In genomic region chr14:54572122-54572521, GRCm38 (mm10) we compare ENCODE assay signal across 8 mouse cellular contexts. TPM values are rescaled to one million over a fixed set of nuclear protein-coding genes. Genes with fewer than 3 reads are reported as not detected.
DNase-seq lines count a peak whose midpoint lies in the region; ATAC-seq and TF ChIP-seq lines count a peak whose summit lies in the region.
"Had no signal": no experiment of that assay in that cellular context is flagged by ENCODE, and none has a peak within 500 bp of the region (broad histone marks: within the 10 kb centered on the region; RNA-seq: fewer than 3 reads in every experiment).

No protein-coding gene starts in this region.

- 66% methylated on average over 4 of the region's 4 CpGs for WGBS in kidney, embryonic 16.5 days
- WGBS in embryonic facial prominence, embryonic 15.5 days = 53% methylated on average over 4 of the region's 4 CpGs
- 62% methylated on average over 4 of the region's 4 CpGs for WGBS in intestine, postnatal 0 days

- no peaks in the 10 kb centered on the region for H3K27me3 ChIP-seq in kidney, embryonic 16.5 days (ENCODE audit: insufficient read depth, low read length)
- no peaks in the 10 kb centered on the region for H3K27me3 ChIP-seq in embryonic facial prominence, embryonic 15.5 days
- H3K27me3 ChIP-seq in intestine, postnatal 0 days (replicated peaks; ENCODE audit: control insufficient read depth, insufficient read depth, low read length) = no peaks in the 10 kb centered on the region

- H3K4me2 ChIP-seq in kidney, embryonic 16.5 days (replicated peaks; ENCODE audit: low read depth, low read length) = peak overlapping the region; percentile 81; the same call in 1 of the 2 replicates
- peak overlapping the region; percentile 80 for H3K4me2 ChIP-seq in embryonic facial prominence, embryonic 15.5 days (replicated peaks)
- H3K4me2 ChIP-seq in intestine, postnatal 0 days (replicated peaks; ENCODE audit: low read depth) = 0 out of 2 replicates have a peak overlapping the region, but pooled peaks have one; percentile 52

- no peak overlapping the region for H3K4me3 ChIP-seq in kidney, embryonic 16.5 days (ENCODE audit: low read length)
- 0 out of 2 replicates have a peak overlapping the region, but pooled peaks have one; percentile 88 for H3K4me3 ChIP-seq in embryonic facial prominence, embryonic 15.5 days (replicated peaks)
- H3K4me3 ChIP-seq in intestine, postnatal 0 days (ENCODE audit: low read depth, low read length) = 0 out of 2 replicates have a peak overlapping the region, but pooled peaks have one; percentile 3

- H3K4me1 ChIP-seq in kidney, embryonic 16.5 days (ENCODE audit: insufficient read depth, low read length) = peaks cover 43% of the 10 kb centered on the region
- H3K4me1 ChIP-seq in embryonic facial prominence, embryonic 15.5 days = peaks cover 49% of the 10 kb centered on the region
- H3K4me1 ChIP-seq in intestine, postnatal 0 days (replicated peaks; ENCODE audit: control insufficient read depth, insufficient read depth, low read length) = 0 out of 2 replicates have a peak, but pooled peaks cover 15% of the 10 kb centered on the region

- H3K27ac ChIP-seq in kidney, embryonic 16.5 days (ENCODE audit: low read length) = peak overlapping the region; percentile 79
- H3K27ac ChIP-seq in embryonic facial prominence, embryonic 15.5 days (replicated peaks) = 0 out of 2 replicates have a peak overlapping the region, but pooled peaks have one; percentile 94
- H3K27ac ChIP-seq in intestine, postnatal 0 days (ENCODE audit: low read depth, low read length) = peak overlapping the region; percentile 41; the same call in 1 of the 2 replicates

- peaks cover 46% of the 10 kb centered on the region for H3K36me3 ChIP-seq in kidney, embryonic 16.5 days (ENCODE audit: insufficient read depth, low read length)
- peaks cover 45% of the 10 kb centered on the region for H3K36me3 ChIP-seq in embryonic facial prominence, embryonic 15.5 days
- peaks cover 26% of the 10 kb centered on the region; the same call in 1 of the 2 replicates for H3K36me3 ChIP-seq in intestine, postnatal 0 days (ENCODE audit: control insufficient read depth, insufficient read depth)

- peak overlapping the region; percentile 14 for H3K9ac ChIP-seq in kidney, embryonic 16.5 days (replicated peaks; ENCODE audit: low read length)
- H3K9ac ChIP-seq in embryonic facial prominence, embryonic 15.5 days = no peak overlapping the region
- no peak overlapping the region for H3K9ac ChIP-seq in intestine, postnatal 0 days (ENCODE audit: low read depth, low read length)

- H3K9me3 ChIP-seq in kidney, embryonic 16.5 days (ENCODE audit: low read length) = no peaks in the 10 kb centered on the region
- no peaks in the 10 kb centered on the region for H3K9me3 ChIP-seq in embryonic facial prominence, embryonic 15.5 days (replicated peaks)
- H3K9me3 ChIP-seq in intestine, postnatal 0 days (ENCODE audit: control insufficient read depth) = no peaks in the 10 kb centered on the region

- ATAC-seq in kidney, embryonic 16.5 days (ENCODE audit: low FRiP score, low TSS enrichment) = no peak
- ATAC-seq in embryonic facial prominence, embryonic 15.5 days (ENCODE audit: insufficient number of reproducible peaks, low FRiP score, low TSS enrichment, low read depth) = no peak
- no peak for ATAC-seq in intestine, postnatal 0 days

- no peak for DNase-seq in kidney, adult 18-20 months
- DNase-seq in Muller cell, postnatal 12 days (ENCODE audit: inconsistent ontology term) = peak; percentile 35
- no peak for DNase-seq in spleen, postnatal 36 days (ENCODE audit: low spot score in 2 of 2)
- DNase-seq in right cerebral cortex, adult 2 months (ENCODE audit: low spot score in 2 of 2) = no peak

- TF ChIP-seq CTCF in intestine, postnatal 0 days (IDR thresholded peaks at IDR 0.05; ENCODE audit: low read depth) = no peak

RNA-seq across cellular contexts. Expression of gene Ajuba, which starts 5.2 kb away (rescaled TPM):
- polyA plus RNA-seq in kidney, embryonic 16.5 days (2015; fragmentation: Nextera tagmentation; extraction: Ambion mirVana) = 32.9 and 45.6 TPM in 2 replicates
- 49.4 and 60.2 TPM in 2 replicates for polyA plus RNA-seq in embryonic facial prominence, embryonic 15.5 days (2015; fragmentation: Nextera tagmentation; extraction: Ambion mirVana)
- polyA plus RNA-seq in intestine, postnatal 0 days (2015; fragmentation: Nextera tagmentation; extraction: Ambion mirVana) = 13.1 and 15.1 TPM in 2 replicates

RNA-seq across cellular contexts. Expression of gene Haus4, which starts 17.7 kb away (rescaled TPM):
- polyA plus RNA-seq in kidney, embryonic 16.5 days (2015; fragmentation: Nextera tagmentation; extraction: Ambion mirVana) = 57.3 and 62.4 TPM in 2 replicates
- polyA plus RNA-seq in embryonic facial prominence, embryonic 15.5 days (2015; fragmentation: Nextera tagmentation; extraction: Ambion mirVana) = 49.8 and 52.3 TPM in 2 replicates
- polyA plus RNA-seq in intestine, postnatal 0 days (2015; fragmentation: Nextera tagmentation; extraction: Ambion mirVana) = 28.2 and 29.4 TPM in 2 replicates

RNA-seq across cellular contexts. Expression of gene 4931414P19Rik, which starts 33.7 kb away (rescaled TPM):
- 11.2 and 14.2 TPM in 2 replicates for polyA plus RNA-seq in kidney, embryonic 16.5 days (2015; fragmentation: Nextera tagmentation; extraction: Ambion mirVana)
- polyA plus RNA-seq in embryonic facial prominence, embryonic 15.5 days (2015; fragmentation: Nextera tagmentation; extraction: Ambion mirVana) = 7.8 and 9.3 TPM in 2 replicates
- 2.9 and 3.1 TPM in 2 replicates for polyA plus RNA-seq in intestine, postnatal 0 days (2015; fragmentation: Nextera tagmentation; extraction: Ambion mirVana)

RNA-seq across cellular contexts. Expression of gene Psmb5, which starts 45.7 kb away (rescaled TPM):
- 453 and 471 TPM in 2 replicates for polyA plus RNA-seq in kidney, embryonic 16.5 days (2015; fragmentation: Nextera tagmentation; extraction: Ambion mirVana)
- polyA plus RNA-seq in embryonic facial prominence, embryonic 15.5 days (2015; fragmentation: Nextera tagmentation; extraction: Ambion mirVana) = 364 and 368 TPM in 2 replicates
- polyA plus RNA-seq in intestine, postnatal 0 days (2015; fragmentation: Nextera tagmentation; extraction: Ambion mirVana) = 246 and 274 TPM in 2 replicates

RNA-seq across cellular contexts. Expression of gene Psmb11, which starts 49.1 kb away (rescaled TPM):
- 0.07 TPM in 1 of 2 replicates, not detected in the other for polyA plus RNA-seq in kidney, embryonic 16.5 days (2015; fragmentation: Nextera tagmentation; extraction: Ambion mirVana)
- 0.16 TPM in 1 of 2 replicates, not detected in the other for polyA plus RNA-seq in embryonic facial prominence, embryonic 15.5 days (2015; fragmentation: Nextera tagmentation; extraction: Ambion mirVana)
- not detected in 2 replicates for polyA plus RNA-seq in intestine, postnatal 0 days (2015; fragmentation: Nextera tagmentation; extraction: Ambion mirVana)
- polyA plus RNA-seq: spleen, adult 2 months had no signal

Comparison
In these comparisons a context has a peak if more than half of its experiments do, and no peak if none do; other contexts are left out.
1. H3K27ac ChIP-seq: peak in every context shown above with its lines; median percentile 94 in embryonic facial prominence, embryonic 15.5 days; 79 in kidney, embryonic 16.5 days; 41 in intestine, postnatal 0 days.